Comparison of ENCODE assay signal across 15 mouse cellular contexts in the genomic region with DNA sequence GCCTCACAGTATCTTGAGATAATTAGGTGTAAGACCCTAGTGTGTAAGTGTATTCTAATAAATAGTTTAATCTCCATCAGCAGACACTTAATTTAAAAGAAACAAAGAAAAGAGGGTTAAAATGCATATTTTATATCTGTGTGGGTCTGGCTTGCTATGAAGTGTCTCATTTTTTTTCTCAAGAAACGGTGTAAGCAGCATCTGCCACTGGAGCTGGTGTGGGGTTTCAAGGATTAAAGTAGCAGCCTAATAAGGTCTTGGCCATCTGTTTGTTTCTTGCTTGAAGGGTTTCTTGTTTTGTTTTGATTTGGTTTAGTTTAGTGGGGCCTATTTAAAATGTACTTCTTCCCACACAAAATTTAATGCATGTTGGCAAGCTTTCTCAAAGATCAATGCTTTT.
"Had no signal": no experiment of that assay in that cellular context is flagged by ENCODE, and none has a peak within 500 bp of the region (broad histone marks: within the 10 kb centered on the region; RNA-seq: fewer than 3 reads in every experiment).

No protein-coding gene starts in this region.

- DNase-seq: kidney, adult 18-20 months; kidney, postnatal 25 days; thymus, adult 2 months; thymus, postnatal 25 days had no signal

- H3K27ac ChIP-seq: left cerebral cortex, adult 2 months; limb, embryonic 10.5 days; liver, embryonic 15.5 days; macrophage; midbrain, embryonic 12.5 days; neural tube, embryonic 15.5 days; stomach, embryonic 15.5 days had no signal

- H3K9ac ChIP-seq: liver, embryonic 15.5 days; midbrain, embryonic 12.5 days; neural tube, embryonic 15.5 days; stomach, embryonic 15.5 days had no signal

- H3K36me3 ChIP-seq: limb, embryonic 10.5 days; liver, embryonic 15.5 days; midbrain, embryonic 12.5 days; neural tube, embryonic 15.5 days; stomach, embryonic 15.5 days had no signal

- H3K27me3 ChIP-seq: liver, embryonic 15.5 days; megakaryocyte, embryonic 14.5 days; midbrain, embryonic 12.5 days; neural tube, embryonic 15.5 days; stomach, embryonic 15.5 days had no signal

- ATAC-seq: lung, postnatal 0 days; midbrain, embryonic 16.5 days had no signal

- H3K9me3 ChIP-seq: limb, embryonic 10.5 days; liver, embryonic 15.5 days; midbrain, embryonic 12.5 days; neural tube, embryonic 15.5 days; stomach, embryonic 15.5 days had no signal

- H3K4me3 ChIP-seq: left cerebral cortex, adult 2 months; limb, embryonic 10.5 days; liver, embryonic 15.5 days; megakaryocyte, embryonic 14.5 days; midbrain, embryonic 12.5 days; neural tube, embryonic 15.5 days; stomach, embryonic 15.5 days had no signal

- H3K4me1 ChIP-seq: liver, embryonic 15.5 days; stomach, embryonic 15.5 days had no signal

- H3K4me2 ChIP-seq: liver, embryonic 11.5 days; liver, embryonic 15.5 days; midbrain, embryonic 12.5 days; neural tube, embryonic 15.5 days; stomach, embryonic 15.5 days had no signal
